Mouse (Mus musculus) kidney, adult 2 months (tissue): Measurements from ENCODE around the gene Ccnt1. TPM values are rescaled to one million over a fixed set of nuclear protein-coding genes. Genes with fewer than 3 reads are reported as not detected.
"Not testable (repeated sequence)": the region's sequence is repeated elsewhere in the genome, so short reads cannot be mapped to it uniquely, and the experiment has no call there.

Experiments
- DNase-seq: peaks from one replicate; pipeline ENCODE4 v3.0.0; 2021
- H3K27ac ChIP-seq: fragments of 200-500 bp; 2 replicates; pipeline ENCODE4 v1.5.1; 2012; ENCODE audit warnings: low read depth, low read length, control low read depth, inconsistent platforms; ENCODE audit not compliant: insufficient read depth
- H3K27me3 ChIP-seq: fragments of 200-500 bp; replicated peaks from 2 replicates; pipeline ENCODE4 v1.6.1; 2012; ENCODE audit warnings: mild to moderate bottlenecking, moderate library complexity, low read length, inconsistent platforms; ENCODE audit not compliant: control insufficient read depth, insufficient read depth
- H3K36me3 ChIP-seq: fragments of 200-500 bp; 2 replicates; pipeline ENCODE4 v1.6.1; 2012; ENCODE audit warnings: mild to moderate bottlenecking, moderate library complexity, low read length, inconsistent platforms; ENCODE audit not compliant: control insufficient read depth, insufficient read depth
- H3K4me1 ChIP-seq: fragments of 200-500 bp; 2 replicates; pipeline ENCODE4 v1.6.1; 2011; ENCODE audit warnings: low read length; ENCODE audit not compliant: control insufficient read depth, insufficient read depth
- H3K4me3 ChIP-seq: fragments of 200-500 bp; 2 replicates; pipeline ENCODE4 v1.5.1; 2011; ENCODE audit warnings: mild to moderate bottlenecking, low read depth, low read length, control low read depth; ENCODE audit not compliant: insufficient read depth
- CTCF ChIP-seq: fragments of 200-500 bp; conservative IDR thresholded peaks from 2 replicates; pipeline ENCODE4 v1.5.1; 2011; ENCODE audit warnings: low read depth, mild to moderate bottlenecking, control low read depth, low read length, moderate library complexity, mixed read lengths; ENCODE audit not compliant: insufficient read depth, insufficient read length
- POLR2A ChIP-seq: fragments of 200-500 bp; IDR thresholded peaks from one replicate; pipeline ENCODE4 v1.6.1; 2011; ENCODE audit warnings: low read depth, low read length, control low read depth
- WGBS: fragments of 180-500 bp; shearing (Covaris S2); methylation state at CpG from one replicate; pipeline ENCODE4 v1.1.7; 2018; 5-methylcytosine and 5-hydroxymethylcytosine counted together
- polyA plus RNA-seq: library from polyadenylated mRNA; depleted of rRNA; stranded (reverse); fragments of >200 nt; gene quantifications from 2 replicates; pipeline ENCODE4 v1.2.3, GENCODE M21; 2012

Gene Ccnt1
- polyA plus RNA-seq, 1 experiment, result 11.0 TPM

DNA sequence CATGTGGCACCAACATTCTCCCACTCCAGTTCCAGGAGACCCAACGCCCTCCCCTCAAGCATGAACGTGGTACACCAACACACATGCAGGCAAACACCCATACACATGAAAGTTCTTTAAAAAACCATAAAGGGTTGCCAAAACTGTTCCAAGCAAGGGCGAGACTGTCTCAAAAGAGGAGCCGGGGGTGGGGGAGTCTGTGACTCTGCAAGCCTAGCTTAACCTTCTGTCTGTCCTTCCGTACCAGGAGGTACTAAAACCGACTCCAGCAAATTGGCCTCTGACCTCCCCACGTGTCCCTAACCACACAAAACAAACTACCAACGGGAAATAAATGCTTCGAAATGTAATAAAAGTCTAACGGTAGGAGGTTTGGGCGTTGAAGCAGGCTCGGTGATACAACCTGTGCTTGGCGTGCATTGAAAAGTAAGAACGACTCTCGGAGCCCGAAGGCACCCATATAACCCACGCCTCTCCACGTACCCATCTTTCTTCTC lies 37.6 kb downstream of the Ccnt1 start:
- H3K27ac ChIP-seq, result peak overlapping the region; percentile 43
- H3K27me3 ChIP-seq, result no peaks in the 10 kb centered on the region
- H3K4me1 ChIP-seq, result peaks cover 5% of the 10 kb centered on the region; the same call in 1 of the 2 replicates
- TF ChIP-seq POLR2A (no peak), CTCF (no peak)
- 2% methylated on average over 18 of the region's 18 CpGs for WGBS
- peaks cover 2% of the 10 kb centered on the region for H3K36me3 ChIP-seq
- H3K4me3 ChIP-seq, result peak overlapping the region; percentile 87
- DNase-seq, result peak; percentile 16

DNA sequence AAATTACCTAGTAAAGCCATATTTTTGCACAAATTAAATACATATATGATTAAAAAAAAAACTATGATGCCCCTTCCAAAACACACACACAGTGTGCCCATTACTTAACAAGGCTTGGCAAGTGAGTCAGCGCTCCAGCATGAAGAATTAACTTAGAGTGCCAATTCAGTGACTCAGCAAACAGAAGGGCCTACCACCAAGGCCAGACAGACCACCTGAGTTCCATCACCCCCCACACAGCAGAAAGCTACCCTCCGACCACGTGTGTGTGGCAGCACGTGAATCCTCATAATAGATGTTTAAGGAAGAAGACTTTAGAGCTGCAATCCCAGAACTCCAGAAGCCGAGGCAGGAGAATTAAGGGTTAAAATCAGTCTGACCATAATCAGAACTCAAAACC lies 38.4 kb downstream of the Ccnt1 start:
- DNase-seq, result no peak
- WGBS, result 32% methylated on average over 5 of the region's 5 CpGs
- H3K36me3 ChIP-seq, result peaks cover 7% of the 10 kb centered on the region
- H3K4me3 ChIP-seq, result peak overlapping the region; percentile 1; the same call in 1 of the 2 replicates
- TF ChIP-seq CTCF (no peak), POLR2A (no peak)
- no peak overlapping the region for H3K27ac ChIP-seq
- H3K4me1 ChIP-seq, result peaks cover 5% of the 10 kb centered on the region; the same call in 1 of the 2 replicates
- no peaks in the 10 kb centered on the region for H3K27me3 ChIP-seq

DNA sequence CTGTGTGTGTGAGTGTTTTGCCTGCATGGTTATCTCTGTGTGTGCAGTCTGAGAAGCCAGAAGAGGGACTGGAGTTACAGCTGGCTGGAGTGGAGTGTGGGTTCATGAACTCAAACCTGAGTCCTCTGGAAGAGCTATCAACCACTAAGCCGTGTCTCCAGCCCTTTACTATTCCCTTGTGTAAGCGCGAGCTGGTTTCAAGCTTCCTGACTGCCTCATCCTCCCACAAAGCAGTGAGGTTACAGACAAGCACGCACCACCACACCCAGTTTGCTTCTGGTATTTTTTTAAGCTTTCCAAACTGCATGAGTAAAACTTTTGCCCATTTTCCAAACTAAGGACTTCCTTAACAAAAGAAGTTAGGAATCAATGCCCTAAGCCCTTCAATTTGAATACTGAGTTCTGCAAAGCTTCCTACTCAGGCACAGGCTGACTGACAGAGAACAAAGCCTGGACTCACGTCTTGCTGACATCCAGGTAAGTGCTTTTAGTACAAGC lies 42.6 kb downstream of the Ccnt1 start:
- WGBS, result 64% methylated on average over 5 of the region's 5 CpGs
- Histone ChIP-seq H3K36me3 (peaks cover 13% of the 10 kb centered on the region), H3K27ac (no peak overlapping the region), H3K4me3 (no peak overlapping the region), H3K27me3 (no peaks in the 10 kb centered on the region), H3K4me1 (peaks cover 5% of the 10 kb centered on the region; the same call in 1 of the 2 replicates)
- TF ChIP-seq POLR2A (no peak), CTCF (no peak)
- no peak for DNase-seq

DNA sequence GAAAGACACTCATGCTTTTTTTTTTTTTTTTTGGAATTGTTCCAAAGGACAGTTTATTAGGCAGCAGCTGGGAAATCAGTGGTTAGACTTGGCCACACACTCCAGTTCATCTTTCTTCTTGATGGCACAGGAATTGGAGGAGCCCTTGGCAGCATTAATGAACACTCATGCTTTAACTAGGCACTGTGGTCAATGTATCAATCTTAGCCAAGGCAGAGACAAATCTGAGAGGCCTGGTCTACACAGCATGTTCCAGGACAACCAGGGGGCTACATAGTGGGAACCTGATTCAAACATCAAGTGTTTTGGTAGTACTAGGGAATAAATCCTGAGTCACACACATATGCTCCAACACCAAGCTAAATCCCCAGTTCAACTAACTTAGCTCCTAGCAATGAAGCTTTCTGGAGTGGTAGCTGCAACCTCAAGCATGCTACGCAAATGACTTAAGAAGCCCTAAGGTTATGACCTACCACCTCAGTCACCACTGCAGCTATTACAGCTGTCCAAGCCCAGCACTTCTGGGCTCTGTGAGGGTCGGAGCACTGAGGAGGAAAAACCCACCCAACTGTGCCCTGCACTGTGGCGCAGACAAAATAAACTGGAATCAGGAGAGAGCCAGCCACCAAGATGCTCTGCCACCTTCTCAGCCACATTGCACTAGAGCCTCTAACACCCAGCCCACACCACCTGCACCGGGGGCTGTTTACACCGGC lies 43.5 kb downstream of the Ccnt1 start:
- no peak for TF ChIP-seq POLR2A
- TF ChIP-seq CTCF, result no peak
- H3K27ac ChIP-seq, result no peak overlapping the region
- no peaks in the 10 kb centered on the region for H3K4me1 ChIP-seq
- no peak overlapping the region for H3K4me3 ChIP-seq
- no peak for DNase-seq
- WGBS, result 91% methylated on average over 5 of the region's 5 CpGs
- H3K27me3 ChIP-seq, result no peaks in the 10 kb centered on the region
- H3K36me3 ChIP-seq, result peaks cover 14% of the 10 kb centered on the region

DNA sequence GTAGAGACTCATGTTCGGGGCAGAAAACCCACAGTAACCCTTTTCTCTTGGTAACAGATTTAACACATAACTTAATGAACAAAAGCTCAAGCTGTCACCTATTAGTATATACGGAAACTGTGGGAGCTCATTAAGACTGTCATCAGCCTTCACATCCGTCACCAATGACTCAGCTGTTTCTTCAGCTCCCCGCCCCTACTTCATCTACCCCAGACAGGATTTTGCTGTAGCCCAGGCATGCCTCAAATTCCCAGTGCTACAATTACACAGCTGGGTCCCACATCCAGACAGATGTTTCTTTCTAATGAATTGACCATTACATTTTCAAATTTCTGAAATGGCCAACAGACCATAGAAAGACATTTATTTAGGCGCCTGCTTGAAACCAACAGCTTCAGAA lies 44.7 kb downstream of the Ccnt1 start:
- Histone ChIP-seq H3K27ac (no peak overlapping the region), H3K4me3 (no peak overlapping the region), H3K4me1 (no peaks in the 10 kb centered on the region), H3K36me3 (peaks cover 15% of the 10 kb centered on the region), H3K27me3 (no peaks in the 10 kb centered on the region)
- TF ChIP-seq POLR2A (no peak), CTCF (no peak)
- DNase-seq, result no peak
- WGBS, result 68% methylated on average over 5 of the region's 5 CpGs

DNA sequence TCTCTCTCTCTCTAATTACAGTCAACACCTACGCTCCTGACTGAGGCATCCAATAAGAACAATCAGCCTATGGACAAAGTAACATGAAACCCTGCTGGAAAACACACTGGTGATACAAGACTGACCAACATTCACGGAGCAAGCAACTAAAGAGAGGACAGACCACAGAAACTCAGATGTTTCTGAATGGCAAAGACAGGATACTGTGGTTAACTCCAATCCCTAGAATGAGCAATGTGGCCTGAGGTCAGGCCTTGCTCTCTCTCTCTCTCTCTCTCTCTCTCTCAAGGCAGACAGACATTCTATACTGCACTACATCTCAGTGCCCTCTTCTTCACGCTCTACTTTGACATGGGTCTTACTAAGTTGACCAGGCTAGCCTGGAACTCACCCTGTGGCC lies 49.5 kb downstream of the Ccnt1 start:
- peaks cover 14% of the 10 kb centered on the region for H3K36me3 ChIP-seq
- H3K27me3 ChIP-seq, result no peaks in the 10 kb centered on the region
- no peaks in the 10 kb centered on the region for H3K4me1 ChIP-seq
- no peak overlapping the region for H3K4me3 ChIP-seq
- TF ChIP-seq CTCF (no peak), POLR2A (no peak)
- WGBS, result 78% methylated on average over 3 of the region's 3 CpGs
- DNase-seq, result no peak
- H3K27ac ChIP-seq, result no peak overlapping the region

DNA sequence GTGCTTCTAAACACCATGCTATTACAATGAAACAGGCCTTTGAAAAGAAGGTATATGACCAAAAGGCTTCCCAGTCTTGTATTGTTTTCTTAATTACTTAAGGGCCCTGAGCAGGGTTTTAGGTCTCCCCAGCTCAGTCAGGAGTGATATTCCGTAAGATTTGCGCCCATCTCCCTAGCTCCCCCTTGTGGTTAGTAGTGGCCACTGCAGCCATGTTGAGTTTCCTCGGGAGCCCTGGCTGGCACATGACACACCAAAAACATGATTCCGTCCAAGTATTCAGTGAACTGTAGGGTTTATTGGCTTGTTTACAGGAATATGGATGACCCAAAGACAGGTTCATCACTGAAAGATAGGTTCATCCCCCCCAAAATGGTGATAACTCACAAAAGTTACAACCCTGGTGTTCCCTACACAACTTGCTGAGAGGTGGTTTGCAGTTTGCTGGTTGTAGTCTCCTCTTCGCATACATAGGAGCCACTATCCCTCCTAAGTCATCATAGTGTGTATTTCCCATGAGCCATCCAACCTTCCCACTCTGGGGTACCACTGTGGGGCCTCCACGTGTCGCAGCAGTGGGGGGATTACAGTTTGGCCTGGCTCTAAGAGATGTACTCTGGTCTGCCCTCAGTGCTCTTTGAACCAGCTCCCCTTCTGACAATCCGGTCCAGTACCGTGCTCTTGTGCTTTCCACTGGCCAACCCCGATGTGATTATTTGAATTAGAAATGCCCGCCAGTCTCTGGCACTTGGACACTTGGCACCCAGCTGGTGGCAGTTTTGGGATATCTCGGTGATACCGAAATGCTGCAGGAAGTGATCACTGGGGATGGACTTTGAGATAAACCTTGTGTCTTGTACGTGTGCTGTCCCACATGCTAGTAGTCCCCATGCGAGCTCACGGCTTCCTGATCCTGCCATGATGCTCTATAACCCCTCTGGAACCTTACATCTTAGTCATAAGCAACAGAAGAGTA lies 53.1 kb downstream of the Ccnt1 start:
- DNase-seq, result peak; percentile 64
- TF ChIP-seq CTCF, result peak; percentile 88
- no peak for TF ChIP-seq POLR2A
- 55% methylated on average over 16 of the region's 16 CpGs for WGBS
- Histone ChIP-seq H3K27ac (no peak overlapping the region), H3K4me1 (no peaks in the 10 kb centered on the region; the same call in 1 of the 2 replicates), H3K27me3 (no peaks in the 10 kb centered on the region), H3K36me3 (peaks cover 7% of the 10 kb centered on the region), H3K4me3 (no peak overlapping the region)

DNA sequence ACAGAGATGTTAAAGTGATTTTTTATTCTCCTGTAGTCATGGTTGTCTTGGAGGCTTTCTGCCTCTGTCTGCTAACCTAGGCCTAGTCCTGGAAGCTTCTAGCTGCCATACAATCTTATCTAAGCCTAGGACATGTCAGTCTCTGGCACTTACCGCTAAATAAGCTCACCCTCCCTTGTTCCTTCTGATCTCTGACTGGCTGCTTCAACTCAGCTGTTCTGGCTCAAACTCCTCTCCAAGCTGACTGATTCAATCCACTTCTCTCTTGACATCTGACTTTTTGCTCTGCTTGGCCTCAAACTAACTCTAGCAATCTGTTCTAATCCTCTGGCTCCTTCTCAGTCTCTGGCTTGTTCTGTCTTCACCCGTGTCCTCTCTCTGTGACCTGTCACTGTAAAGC lies 55.9 kb downstream of the Ccnt1 start:
- not testable (repeated sequence) for H3K27ac ChIP-seq, DNase-seq
- 86% methylated on average over 2 of the region's 2 CpGs for WGBS

More for the DNA sequence above, 55.9 kb downstream of the Ccnt1 start:
- H3K4me3 ChIP-seq, H3K36me3 ChIP-seq, H3K27me3 ChIP-seq, H3K4me1 ChIP-seq: not testable (repeated sequence)
